In genomic region chr4:46454097-46454864, GRCm38 (mm10) we compare ENCODE assay signal across 11 mouse cellular contexts. TPM values are rescaled to one million over a fixed set of nuclear protein-coding genes. Genes with fewer than 3 reads are reported as not detected.
DNase-seq lines count a peak whose midpoint lies in the region; ATAC-seq lines count a peak whose summit lies in the region.
"Had no signal": no experiment of that assay in that cellular context is flagged by ENCODE, and none has a peak within 500 bp of the region (broad histone marks: within the 10 kb centered on the region; RNA-seq: fewer than 3 reads in every experiment).

No protein-coding gene starts in this region.

- no peak overlapping the region for H3K27ac ChIP-seq in heart, embryonic 15.5 days
- no peak overlapping the region for H3K27ac ChIP-seq in limb, embryonic 10.5 days

- no peaks in the 10 kb centered on the region for H3K36me3 ChIP-seq in heart, embryonic 15.5 days
- H3K36me3 ChIP-seq in limb, embryonic 10.5 days, result peaks cover 35% of the 10 kb centered on the region

- H3K4me3 ChIP-seq in heart, embryonic 15.5 days, result no peak overlapping the region
- H3K4me3 ChIP-seq in limb, embryonic 10.5 days, result peak overlapping the region; percentile 90

- no peaks in the 10 kb centered on the region for H3K27me3 ChIP-seq in heart, embryonic 15.5 days
- H3K27me3 ChIP-seq in limb, embryonic 10.5 days (ENCODE audit: low read depth, poor library complexity, severe bottlenecking), result no peaks in the 10 kb centered on the region

- no peaks in the 10 kb centered on the region for H3K9me3 ChIP-seq in heart, embryonic 15.5 days (replicated peaks)
- no peaks in the 10 kb centered on the region for H3K9me3 ChIP-seq in limb, embryonic 10.5 days (replicated peaks)

- WGBS in heart, embryonic 15.5 days, result 71% methylated on average over 5 of the region's 5 CpGs
- WGBS in limb, embryonic 10.5 days, result 90% methylated on average over 5 of the region's 5 CpGs

- no peak for DNase-seq in heart, postnatal 36 days
- peak; percentile 29 for DNase-seq in thymus, postnatal 4 days
- DNase-seq in thymus, postnatal 25 days, result no peak
- DNase-seq in limb, embryonic 10.5 days (ENCODE audit: low spot score), result no peak
- no peak for DNase-seq in layer of hippocampus, adult 9-11 months
- DNase-seq in left cerebral cortex, adult 9 months (ENCODE audit: low spot score in 2 of 2), result no peak
- DNase-seq in right cerebral cortex, postnatal 10 days (ENCODE audit: low spot score in 2 of 2), result no peak
- DNase-seq: cerebellum, adult 18-20 months; heart, adult 11 months; left cerebral cortex, postnatal 4 days had no signal

- H3K4me2 ChIP-seq in heart, embryonic 15.5 days, result peak overlapping the region; percentile 96; the same call in 1 of the 2 replicates

- peaks cover 51% of the 10 kb centered on the region for H3K4me1 ChIP-seq in heart, embryonic 15.5 days (replicated peaks)
- H3K4me1 ChIP-seq in limb, embryonic 10.5 days, result peaks cover 47% of the 10 kb centered on the region

- ATAC-seq in heart, embryonic 15.5 days (replicated peaks; ENCODE audit: insufficient number of reproducible peaks, insufficient read depth, low FRiP score, low read depth), result no peak

- H3K9ac ChIP-seq in heart, embryonic 15.5 days, result no peak overlapping the region

- intact Hi-C loops in heart, postnatal 36 days (cut with DNase I), result loop anchor here (5.0 kb wide), 1 partner anchor 252 kb away; no protein-coding TSS in a partner anchor

RNA-seq across cellular contexts. Expression of gene Anp32b, which starts 3.6 kb away (rescaled TPM):
- 140 and 162 TPM in 2 replicates for polyA plus RNA-seq in heart, embryonic 15.5 days (2015; fragmentation: Nextera tagmentation; extraction: Ambion mirVana)
- 10 to 100 TPM; 56.6 to 60.9 TPM for total RNA-seq in heart, postnatal 36 days (2021)
- polyA plus RNA-seq in limb, embryonic 10.5 days (2016; fragmentation: Nextera tagmentation; extraction: Ambion mirVana), result 405 and 451 TPM in 2 replicates

RNA-seq across cellular contexts. Expression of gene Nans, which starts 34.8 kb away (rescaled TPM):
- 48.0 and 63.1 TPM in 2 replicates for polyA plus RNA-seq in heart, embryonic 15.5 days (2015; fragmentation: Nextera tagmentation; extraction: Ambion mirVana)
- 10 to 100 TPM; 15.4 to 17.0 TPM for total RNA-seq in heart, postnatal 36 days (2021)
- 87.2 and 96.1 TPM in 2 replicates for polyA plus RNA-seq in limb, embryonic 10.5 days (2016; fragmentation: Nextera tagmentation; extraction: Ambion mirVana)

RNA-seq across cellular contexts. Expression of gene Hemgn, which starts 41.0 kb away (rescaled TPM):
- polyA plus RNA-seq in heart, embryonic 15.5 days (2015; fragmentation: Nextera tagmentation; extraction: Ambion mirVana), result 1.1 and 3.5 TPM in 2 replicates
- total RNA-seq in heart, postnatal 36 days (2021), result under 1 TPM in 1 of 2 experiments, not detected in 1; 0.19 TPM
- polyA plus RNA-seq in limb, embryonic 10.5 days (2016; fragmentation: Nextera tagmentation; extraction: Ambion mirVana), result 12.8 and 13.4 TPM in 2 replicates
- total RNA-seq: left cerebral cortex, postnatal 4 days had no signal
